Mouse (Mus musculus) urinary bladder, postnatal 14 days (tissue): ENCODE measurements around the gene Antxr1.
"Not testable (repeated sequence)": the region's sequence is repeated elsewhere in the genome, so short reads cannot be mapped to it uniquely, and the experiment has no call there.

ENCODE experiments used
- DNase-seq: peaks from one replicate; pipeline ENCODE4 v3.0.0; 2021; ENCODE audit warnings: low spot score

Gene Antxr1

GRCm38 (mm10) chr6:87101955-87102353, 233.7 kb downstream of the Antxr1 start:
- DNase-seq, result peak; percentile 13

DNA sequence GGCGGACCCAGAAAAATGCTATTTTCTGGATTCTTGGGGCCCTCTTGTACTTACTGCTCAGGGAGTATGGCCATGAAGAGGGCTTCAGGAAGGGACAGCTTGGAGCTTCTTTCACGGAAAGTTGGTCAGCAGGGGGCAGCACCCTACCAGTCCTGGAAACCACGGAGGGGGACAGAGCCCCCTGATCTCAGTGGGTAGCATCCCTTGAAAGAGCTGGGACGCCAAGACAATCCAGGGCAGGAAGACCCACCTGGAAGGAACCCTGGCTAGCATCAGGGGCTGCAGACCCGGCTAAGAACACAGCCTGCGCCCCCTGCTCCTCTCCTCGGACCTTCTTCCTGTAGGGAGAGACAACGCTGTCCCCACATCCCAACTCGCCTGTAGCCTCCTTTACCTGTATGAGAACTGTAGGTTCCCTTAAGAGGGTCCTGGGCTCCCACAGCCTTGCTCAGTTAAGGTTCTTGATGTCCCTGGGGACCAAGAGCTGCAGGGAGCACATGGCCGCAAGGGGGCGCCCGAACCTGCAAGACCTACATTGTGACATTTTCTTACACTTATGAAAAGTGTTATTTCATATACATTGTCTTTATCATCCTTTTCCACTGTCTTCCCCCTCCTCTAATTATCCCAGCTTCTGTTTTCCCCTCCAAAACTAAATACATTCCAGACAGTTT, 234.2 kb downstream of the Antxr1 start:
- peak; percentile 92 for DNase-seq

DNA sequence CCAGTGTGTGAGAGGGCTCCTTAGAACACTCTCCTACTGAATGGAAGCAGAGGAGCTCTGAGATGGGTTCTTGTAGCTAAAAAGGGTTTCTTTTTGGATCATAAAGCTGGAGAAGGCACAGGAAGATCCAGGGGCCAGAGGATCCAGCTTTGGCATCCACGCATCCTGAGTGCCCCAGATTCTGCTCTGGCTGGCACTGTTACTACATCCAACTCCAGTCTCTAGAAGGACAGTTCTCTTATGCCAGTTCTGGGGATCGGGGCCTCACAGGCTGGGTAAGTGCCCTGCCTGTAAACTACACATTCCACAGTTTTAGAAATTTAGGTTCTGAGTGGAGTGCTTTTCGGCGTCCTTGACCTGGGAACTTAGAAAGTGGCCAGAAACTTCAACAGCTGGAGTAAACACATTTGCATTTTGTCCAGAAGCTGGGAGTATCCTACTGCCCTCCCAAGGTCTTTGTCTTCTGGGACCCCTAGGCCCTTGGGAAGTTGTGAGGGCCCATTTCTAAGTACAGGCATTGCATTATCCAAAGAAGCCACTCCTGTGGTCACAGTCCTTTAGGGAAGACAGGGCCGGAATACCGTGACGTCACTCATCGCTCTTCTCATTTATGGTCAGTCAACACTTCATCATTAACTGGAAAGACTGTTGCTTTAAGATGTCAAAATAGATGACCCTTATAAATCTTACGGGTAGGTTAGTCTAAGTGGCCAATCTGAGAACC, 235.2 kb downstream of the Antxr1 start:
- DNase-seq, result no peak

DNA sequence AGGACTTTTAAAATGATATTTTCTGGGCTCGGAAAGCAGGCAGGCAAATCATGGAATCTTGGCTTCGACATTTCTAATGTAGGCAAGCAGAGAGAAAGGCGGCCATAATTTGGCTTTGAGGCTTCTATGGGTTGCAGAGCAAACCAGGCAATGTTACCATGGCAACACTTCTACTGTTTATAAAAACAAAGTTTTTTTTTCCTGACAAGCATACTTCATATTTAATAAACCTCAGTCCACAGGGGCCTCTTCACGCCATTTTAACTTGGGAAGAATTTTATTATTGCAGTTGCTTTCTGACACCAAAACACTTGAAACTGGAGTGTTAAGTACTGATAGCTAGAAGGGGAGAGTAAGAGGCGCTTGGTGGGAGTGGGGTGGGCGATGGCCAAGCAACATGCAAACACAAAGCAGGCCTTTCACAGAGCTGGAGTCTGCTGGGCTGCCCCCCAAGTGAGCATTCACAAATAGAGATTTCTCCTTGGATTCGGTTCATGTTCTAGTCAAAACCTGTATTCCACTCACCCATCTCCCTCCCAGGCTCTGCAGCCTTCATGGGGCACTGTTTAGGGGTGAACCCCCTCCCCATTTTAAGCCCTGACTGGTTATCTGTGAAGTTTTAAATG, 235.8 kb downstream of the Antxr1 start:
- no peak for DNase-seq

DNA sequence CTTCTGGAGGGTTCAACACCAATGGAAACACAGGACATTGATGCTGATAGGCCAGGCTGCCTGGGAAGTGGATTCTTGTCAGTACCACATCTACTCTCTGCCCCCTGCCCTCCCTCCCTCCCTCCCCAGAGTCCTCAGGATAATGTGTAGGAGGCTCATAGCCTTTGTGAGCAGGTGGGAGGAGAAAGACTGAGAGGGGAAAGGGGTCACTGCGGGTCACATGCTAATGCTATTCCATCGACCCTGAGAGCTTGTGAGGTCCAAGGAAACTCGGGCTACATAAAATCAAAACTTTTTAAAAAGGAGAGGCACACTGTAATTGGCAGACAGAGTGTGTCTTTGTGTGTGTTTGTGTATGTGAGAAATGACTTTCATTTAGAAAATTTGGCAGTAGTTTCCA, 236.4 kb downstream of the Antxr1 start:
- DNase-seq, result no peak

DNA sequence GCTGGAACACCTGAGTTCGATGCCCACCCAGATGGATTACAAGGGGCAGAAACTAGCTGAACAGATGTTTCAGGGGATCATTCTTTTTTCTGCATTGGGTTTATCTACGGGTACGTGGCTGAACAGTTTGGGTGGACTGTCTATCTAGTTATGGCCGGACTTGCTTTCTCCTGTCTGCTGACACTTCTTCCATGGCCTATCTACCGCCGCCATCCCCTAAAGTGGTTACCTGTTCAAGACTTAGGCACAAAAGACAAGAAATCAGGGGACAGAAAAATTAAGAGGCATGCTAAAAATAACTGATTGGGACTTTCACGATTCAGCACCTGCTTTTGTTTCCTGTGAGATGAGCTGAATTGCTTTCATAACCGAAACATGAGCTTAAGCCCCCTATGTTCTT, 242.0 kb downstream of the Antxr1 start:
- not testable (repeated sequence) for DNase-seq

GRCm38 (mm10) chr6:87092476-87092875, 243.1 kb downstream of the Antxr1 start:
- no peak for DNase-seq

DNA sequence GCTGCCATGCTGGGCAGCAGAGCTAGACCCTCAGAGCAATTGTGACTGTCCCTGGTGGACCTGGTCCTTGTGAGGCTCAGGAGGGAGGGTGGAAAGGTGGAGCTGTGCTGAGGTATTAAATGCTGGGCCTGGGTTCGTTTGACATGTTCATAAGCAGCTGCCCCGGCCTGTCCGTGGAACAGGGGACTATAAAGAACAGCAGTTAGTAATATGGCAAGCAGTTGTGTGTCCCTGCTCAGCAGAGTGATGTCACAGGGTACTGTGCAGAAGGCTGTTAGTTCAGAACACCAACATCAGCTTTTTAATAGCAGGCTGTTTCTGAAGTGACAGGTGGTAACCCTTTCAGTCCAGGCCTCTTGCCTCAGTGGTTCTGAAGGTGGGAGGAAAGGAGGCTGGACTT, 244.7 kb downstream of the Antxr1 start:
- DNase-seq, result no peak

GRCm38 (mm10) chr6:87088356-87088755, 247.3 kb downstream of the Antxr1 start:
- no peak for DNase-seq

DNA sequence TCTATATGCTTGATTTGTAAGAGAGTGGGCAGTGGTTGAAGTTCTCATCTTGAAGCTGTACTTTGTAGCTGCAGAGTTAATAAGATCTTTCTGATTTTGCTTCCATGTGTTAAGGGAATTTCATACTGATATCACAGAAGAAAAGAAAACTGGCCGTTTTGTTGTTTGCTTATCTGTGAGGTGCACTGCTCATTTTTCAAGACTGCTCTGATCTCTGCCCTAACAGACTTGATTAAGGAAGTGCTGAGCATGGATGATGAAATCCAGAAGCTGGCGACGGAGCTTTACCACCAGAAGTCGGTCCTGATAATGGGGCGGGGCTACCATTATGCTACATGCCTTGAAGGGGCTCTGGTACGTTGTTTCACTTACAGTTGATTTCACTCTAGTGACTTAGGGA, 250.6 kb downstream of the Antxr1 start:
- DNase-seq, result no peak
